Mouse (Mus musculus): ENCODE measurements around the gene Srf. TPM values are rescaled to one million over a fixed set of nuclear protein-coding genes. Genes with fewer than 3 reads are reported as not detected.

Srf gene
- polyA plus RNA-seq, 1 experiment from 2014 or later, result 12.0 TPM

- Histone ChIP-seq H3K36me3 (no peaks in the 10 kb centered on the region), H3K27me3 (no peaks in the 10 kb centered on the region), H3K9ac (no peak overlapping the region), H3K4me1 (no peaks in the 10 kb centered on the region), H3K4me2 (replicated peaks) (no peak overlapping the region), H3K4me3 (no peak overlapping the region), H3K9me3 (no peaks in the 10 kb centered on the region), H3K27ac (no peak overlapping the region)
- no peak for ATAC-seq (ENCODE audit: insufficient number of reproducible peaks, insufficient read depth, low FRiP score, low TSS enrichment)
- WGBS, result 47% methylated on average over 11 of the region's 11 CpGs
Measured at GRCm38 (mm10) chr17:46511059-46511710, 44.8 kb downstream of the Srf start.

DNA sequence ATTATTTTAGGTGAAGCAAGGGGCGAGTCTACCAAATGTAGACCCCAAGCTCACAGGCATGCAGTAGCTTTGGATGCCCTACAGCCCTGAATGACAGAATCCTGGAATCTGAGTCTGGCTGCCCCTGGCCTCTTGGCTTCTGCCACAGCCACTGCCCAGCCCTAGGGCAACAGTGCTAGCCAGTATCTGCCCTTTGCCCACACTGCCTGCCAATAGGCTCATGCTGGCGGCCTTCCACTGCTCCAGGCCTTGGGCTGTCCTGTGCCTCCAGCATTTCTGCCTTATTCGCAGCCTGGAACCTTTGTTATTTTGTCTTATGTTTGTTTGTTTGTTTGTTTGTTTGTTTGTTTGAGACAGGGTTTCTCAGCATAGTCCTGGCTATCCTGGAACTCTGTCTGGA is 50.4 kb downstream of the Srf start:
- no peaks in the 10 kb centered on the region for H3K4me1 ChIP-seq
- no peaks in the 10 kb centered on the region for H3K9me3 ChIP-seq
- no peak overlapping the region for H3K4me2 ChIP-seq (replicated peaks)
- H3K9ac ChIP-seq, result no peak overlapping the region
- WGBS, result 82% methylated on average over 3 of the region's 3 CpGs
- H3K27me3 ChIP-seq, result no peaks in the 10 kb centered on the region
- ATAC-seq (ENCODE audit: insufficient number of reproducible peaks, insufficient read depth, low FRiP score, low TSS enrichment), result no peak
- H3K27ac ChIP-seq, result no peak overlapping the region
- H3K4me3 ChIP-seq, result no peak overlapping the region
- H3K36me3 ChIP-seq, result 0 out of 2 replicates have a peak, but pooled peaks cover 8% of the 10 kb centered on the region

DNA sequence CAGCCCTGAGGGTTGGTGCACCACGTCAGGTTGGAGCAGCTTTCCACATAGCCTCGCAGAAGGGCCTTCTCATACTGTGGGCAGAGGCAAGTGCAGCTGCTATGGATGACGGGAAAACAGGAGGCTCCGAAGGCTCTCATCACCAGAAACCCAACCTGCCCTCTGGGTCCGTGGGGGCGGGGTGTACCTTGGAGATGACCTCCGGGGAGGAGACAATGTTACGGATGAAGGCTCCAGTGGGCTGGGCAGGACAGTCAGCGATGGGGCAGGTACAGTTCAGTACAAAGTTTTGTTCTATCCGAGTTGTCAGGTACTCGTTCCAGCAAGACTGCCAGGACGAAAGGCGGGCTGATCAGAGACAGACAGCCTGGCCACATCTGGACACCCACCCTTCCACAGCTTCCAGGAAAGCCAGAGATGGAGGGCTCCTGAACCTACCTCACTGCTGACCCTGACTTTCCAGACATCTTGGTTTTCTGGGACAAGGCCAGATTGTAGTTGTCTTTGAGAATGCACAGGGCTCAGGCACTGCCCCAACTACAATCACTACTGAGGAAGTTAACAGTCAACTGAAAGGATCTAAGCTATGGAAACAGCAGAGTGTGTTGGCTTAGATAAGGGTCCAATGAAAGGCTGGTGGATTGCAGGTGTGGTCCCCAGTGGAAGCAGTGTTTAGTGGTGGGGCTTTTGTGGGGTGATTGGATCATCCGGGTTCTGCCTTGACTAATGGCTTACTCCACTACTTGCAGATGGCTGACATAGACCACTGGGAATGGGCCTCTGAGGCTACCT is 51.9 kb downstream of the Srf start:
- no peak overlapping the region for H3K27ac ChIP-seq
- peaks cover 24% of the 10 kb centered on the region; the same call in 1 of the 2 replicates for H3K36me3 ChIP-seq
- H3K4me1 ChIP-seq, result no peaks in the 10 kb centered on the region
- H3K9me3 ChIP-seq, result no peaks in the 10 kb centered on the region
- no peak for ATAC-seq (ENCODE audit: insufficient number of reproducible peaks, insufficient read depth, low FRiP score, low TSS enrichment)
- H3K9ac ChIP-seq, result no peak overlapping the region
- H3K27me3 ChIP-seq, result no peaks in the 10 kb centered on the region
- no peak overlapping the region for H3K4me2 ChIP-seq (replicated peaks)
- H3K4me3 ChIP-seq, result no peak overlapping the region
- 77% methylated on average over 14 of the region's 14 CpGs for WGBS

DNA sequence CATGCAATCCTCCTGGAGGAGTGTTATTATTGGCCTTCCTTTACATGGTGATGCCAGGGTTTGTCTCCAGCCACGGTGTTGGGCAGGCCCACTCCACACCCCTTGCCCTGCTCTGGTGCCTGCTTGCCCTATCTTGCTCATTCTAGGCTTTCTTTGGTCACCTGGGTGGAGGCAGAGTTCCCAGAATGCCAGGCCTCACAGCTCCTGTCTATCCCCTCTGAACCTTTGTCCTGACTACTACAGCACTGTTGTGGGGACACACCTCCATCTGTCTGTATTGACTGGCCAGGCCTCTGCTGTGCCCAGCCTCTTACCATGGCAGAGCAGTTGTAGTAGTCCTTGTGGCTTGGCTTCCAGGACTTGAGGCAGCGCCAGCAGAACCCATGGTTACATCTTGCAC is 53.2 kb downstream of the Srf start:
- Histone ChIP-seq H3K9ac (no peak overlapping the region), H3K4me1 (0 out of 2 replicates have a peak, but pooled peaks cover 3% of the 10 kb centered on the region), H3K4me2 (replicated peaks) (no peak overlapping the region), H3K36me3 (peaks cover 30% of the 10 kb centered on the region; the same call in 1 of the 2 replicates), H3K4me3 (no peak overlapping the region), H3K27me3 (no peaks in the 10 kb centered on the region), H3K27ac (no peak overlapping the region), H3K9me3 (no peaks in the 10 kb centered on the region)
- ATAC-seq (ENCODE audit: insufficient number of reproducible peaks, insufficient read depth, low FRiP score, low TSS enrichment), result no peak
- 97% methylated on average over 2 of the region's 2 CpGs for WGBS

Small RNA genes lying within 50 kb of the gene (microRNA-seq; reads per million reads assigned to microRNA genes)
- not detected for gene Mir6976

Other genes with a start within 250 kb of the Srf start
- 7.6 and 8.3 TPM in 2 replicates for gene Abcc10, start 227.8 kb downstream of the Srf start, polyA plus RNA-seq (2016; fragmentation: Nextera tagmentation; extraction: Ambion mirVana)
- 16.9 and 18.2 TPM in 2 replicates for gene Zfp318, start 172.4 kb downstream of the Srf start, polyA plus RNA-seq (2016; fragmentation: Nextera tagmentation; extraction: Ambion mirVana)
- 1.0 and 1.2 TPM in 2 replicates for gene Crip3, start 127.2 kb downstream of the Srf start, polyA plus RNA-seq (2016; fragmentation: Nextera tagmentation; extraction: Ambion mirVana)
- not detected in 2 replicates for gene Slc22a7, start 117.7 kb downstream of the Srf start, polyA plus RNA-seq (2016; fragmentation: Nextera tagmentation; extraction: Ambion mirVana)
- 0.88 and 1.3 TPM in 2 replicates for gene Ttbk1, start 68.5 kb downstream of the Srf start, polyA plus RNA-seq (2016; fragmentation: Nextera tagmentation; extraction: Ambion mirVana)
- 58.2 and 63.4 TPM in 2 replicates for gene Dnph1, start 59.5 kb downstream of the Srf start, polyA plus RNA-seq (2016; fragmentation: Nextera tagmentation; extraction: Ambion mirVana)
- 12.4 and 13.4 TPM in 2 replicates for gene Cul9, start 9.8 kb downstream of the Srf start, polyA plus RNA-seq (2016; fragmentation: Nextera tagmentation; extraction: Ambion mirVana)
- gene Ptk7, start 73.3 kb upstream of the Srf start, polyA plus RNA-seq (2016; fragmentation: Nextera tagmentation; extraction: Ambion mirVana), result 130 and 134 TPM in 2 replicates
- 28.5 and 29.8 TPM in 2 replicates for gene Klc4, start 89.8 kb upstream of the Srf start, polyA plus RNA-seq (2016; fragmentation: Nextera tagmentation; extraction: Ambion mirVana)
- 98.1 and 102 TPM in 2 replicates for gene Mrpl2, start 90.1 kb upstream of the Srf start, polyA plus RNA-seq (2016; fragmentation: Nextera tagmentation; extraction: Ambion mirVana)
- gene Cul7, start 94.2 kb upstream of the Srf start, polyA plus RNA-seq (2016; fragmentation: Nextera tagmentation; extraction: Ambion mirVana), result 57.3 and 61.1 TPM in 2 replicates
- gene Rrp36, start 118.2 kb upstream of the Srf start, polyA plus RNA-seq (2016; fragmentation: Nextera tagmentation; extraction: Ambion mirVana), result 62.6 and 67.6 TPM in 2 replicates
- 170 and 174 TPM in 2 replicates for gene Mea1, start 122.6 kb upstream of the Srf start, polyA plus RNA-seq (2016; fragmentation: Nextera tagmentation; extraction: Ambion mirVana)
- 134 and 137 TPM in 2 replicates for gene Klhdc3, start 124.7 kb upstream of the Srf start, polyA plus RNA-seq (2016; fragmentation: Nextera tagmentation; extraction: Ambion mirVana)
- gene Ppp2r5d, start 148.9 kb upstream of the Srf start, polyA plus RNA-seq (2016; fragmentation: Nextera tagmentation; extraction: Ambion mirVana), result 110 and 111 TPM in 2 replicates
- 43.0 and 45.1 TPM in 2 replicates for gene Pex6, start 155.3 kb upstream of the Srf start, polyA plus RNA-seq (2016; fragmentation: Nextera tagmentation; extraction: Ambion mirVana)
- 0.69 and 0.74 TPM in 2 replicates for gene Gnmt, start 173.0 kb upstream of the Srf start, polyA plus RNA-seq (2016; fragmentation: Nextera tagmentation; extraction: Ambion mirVana)
- 61.2 and 63.1 TPM in 2 replicates for gene Cnpy3, start 196.0 kb upstream of the Srf start, polyA plus RNA-seq (2016; fragmentation: Nextera tagmentation; extraction: Ambion mirVana)
- 0.41 and 0.47 TPM in 2 replicates for gene Ptcra, start 207.5 kb upstream of the Srf start, polyA plus RNA-seq (2016; fragmentation: Nextera tagmentation; extraction: Ambion mirVana)
- 54.8 and 59.5 TPM in 2 replicates for gene 2310039H08Rik, start 216.5 kb upstream of the Srf start, polyA plus RNA-seq (2016; fragmentation: Nextera tagmentation; extraction: Ambion mirVana)
- 180 and 184 TPM in 2 replicates for gene Rpl7l1, start 226.5 kb upstream of the Srf start, polyA plus RNA-seq (2016; fragmentation: Nextera tagmentation; extraction: Ambion mirVana)